Mouse (Mus musculus) testis, adult 2 months (tissue): ENCODE data around the gene Nxf7. TPM values are rescaled to one million over a fixed set of nuclear protein-coding genes. Genes with fewer than 3 reads are reported as not detected.
"Not testable (repeated sequence)": the region's sequence is repeated elsewhere in the genome, so short reads cannot be mapped to it uniquely, and the experiment has no call there.

Experiments
- H3K27ac ChIP-seq: fragments of 200-500 bp; 2 replicates; pipeline ENCODE4 v1.5.1; 2012; ENCODE audit warnings: low read depth, low read length; ENCODE audit not compliant: control insufficient read depth, insufficient read depth
- H3K27me3 ChIP-seq: fragments of 200-500 bp; 2 replicates; pipeline ENCODE4 v1.6.1; 2012; ENCODE audit warnings: mild to moderate bottlenecking, low read length, moderate library complexity; ENCODE audit not compliant: control insufficient read depth, insufficient read depth
- H3K36me3 ChIP-seq: fragments of 200-500 bp; 2 replicates; pipeline ENCODE4 v1.6.1; 2012; ENCODE audit warnings: mild to moderate bottlenecking, low read length; ENCODE audit not compliant: control insufficient read depth, insufficient read depth
- H3K4me1 ChIP-seq: fragments of 200-500 bp; 2 replicates; pipeline ENCODE4 v1.6.1; 2012; ENCODE audit warnings: low read length; ENCODE audit not compliant: control insufficient read depth, insufficient read depth
- H3K4me3 ChIP-seq: fragments of 200-500 bp; 2 replicates; pipeline ENCODE4 v1.5.1; 2012; ENCODE audit warnings: low read depth, mild to moderate bottlenecking, low read length, moderate library complexity, mixed read lengths; ENCODE audit not compliant: control insufficient read depth
- CTCF ChIP-seq: fragments of 200-500 bp; IDR thresholded peaks from 2 replicates; pipeline ENCODE4 v1.5.1; 2012; ENCODE audit warnings: low read depth, mild to moderate bottlenecking, inconsistent platforms, low read length, moderate library complexity; ENCODE audit not compliant: control insufficient read depth, insufficient read depth, insufficient replicate concordance
- POLR2A ChIP-seq: fragments of 200-500 bp; IDR thresholded peaks from 2 replicates; pipeline ENCODE4 v1.6.1; 2012; ENCODE audit warnings: low read depth, mild to moderate bottlenecking, inconsistent platforms, low read length, moderate library complexity; ENCODE audit not compliant: control insufficient read depth
- polyA plus RNA-seq: library from polyadenylated mRNA; depleted of rRNA; stranded (reverse); fragments of >200 nt; gene quantifications from 2 replicates; pipeline ENCODE4 v1.2.3, GENCODE M21; 2012; rRNA removed

The Nxf7 gene
- polyA plus RNA-seq, 1 experiment, result 0.37 TPM

- TF ChIP-seq CTCF (no peak), POLR2A (no peak)
- no peaks in the 10 kb centered on the region for H3K27me3 ChIP-seq
- no peak overlapping the region for H3K4me3 ChIP-seq
- H3K36me3 ChIP-seq, result no peaks in the 10 kb centered on the region
- no peak overlapping the region for H3K27ac ChIP-seq
- no peaks in the 10 kb centered on the region for H3K4me1 ChIP-seq
These were observed 35.7 kb downstream of the Nxf7 start for GRCm38 (mm10) chrX:135562841-135563240.

GRCm38 (mm10) chrX:135561693-135562092 is 36.9 kb downstream of the Nxf7 start:
- not testable (repeated sequence) for H3K27me3 ChIP-seq, H3K4me3 ChIP-seq, H3K27ac ChIP-seq, H3K4me1 ChIP-seq, H3K36me3 ChIP-seq

GRCm38 (mm10) chrX:135560933-135561332 is 37.6 kb downstream of the Nxf7 start:
- H3K27me3 ChIP-seq, H3K4me3 ChIP-seq, H3K36me3 ChIP-seq, H3K27ac ChIP-seq, H3K4me1 ChIP-seq: not testable (repeated sequence)

GRCm38 (mm10) chrX:135559665-135560064 is 38.9 kb downstream of the Nxf7 start:
- H3K27ac ChIP-seq, H3K36me3 ChIP-seq, H3K4me1 ChIP-seq, H3K4me3 ChIP-seq, H3K27me3 ChIP-seq: not testable (repeated sequence)

Other genes starting within 250 kb of the Nxf7 start
- 2.4 and 4.1 TPM in 2 replicates for gene Gm5128, start 225.5 kb downstream of the Nxf7 start, polyA plus RNA-seq
- gene Gm7903, start 164.9 kb downstream of the Nxf7 start, polyA plus RNA-seq, result 1.5 and 2.1 TPM in 2 replicates
- gene AV320801, start 104.2 kb downstream of the Nxf7 start, polyA plus RNA-seq, result 2.2 and 3.4 TPM in 2 replicates
- 8.3 and 11.8 TPM in 2 replicates for gene Prame, start 28.9 kb upstream of the Nxf7 start, polyA plus RNA-seq
- gene Tcp11x2, start 95.0 kb upstream of the Nxf7 start, polyA plus RNA-seq, result 13.4 and 19.5 TPM in 2 replicates
- 44.3 and 77.7 TPM in 2 replicates for gene Tmsb15a, start 126.5 kb upstream of the Nxf7 start, polyA plus RNA-seq
- gene Armcx5, start 144.0 kb upstream of the Nxf7 start, polyA plus RNA-seq, result 1.6 and 1.8 TPM in 2 replicates
- gene Gprasp1, start 144.0 kb upstream of the Nxf7 start, polyA plus RNA-seq, result 6.5 and 8.3 TPM in 2 replicates
- 2.0 and 2.1 TPM in 2 replicates for gene Bhlhb9, start 198.8 kb upstream of the Nxf7 start, polyA plus RNA-seq
- gene Gprasp2, start 240.3 kb upstream of the Nxf7 start, polyA plus RNA-seq, result 9.3 and 14.6 TPM in 2 replicates